Mouse (Mus musculus) gastrocnemius, postnatal 25 days (tissue): ENCODE measurements around the gene Cdk15. TPM values are rescaled to one million over a fixed set of nuclear protein-coding genes. Genes with fewer than 3 reads are reported as not detected.
A peak's percentile ranks its signal among the peaks of the same experiment; 100 is the strongest.

Experiments used
- DNase-seq: peaks from one replicate; pipeline ENCODE4 v3.0.0; 2022
- long read RNA-seq, 2 experiments: library from polyadenylated mRNA; stranded (forward); transcript quantifications; one replicate each; pipeline ENCODE4 v2.0.0; 2021
- total RNA-seq, 2 experiments: library from RNA; stranded (reverse); gene quantifications; 1 replicate in 1 of 2; 2 replicates in 1 of 2; pipeline ENCODE4 v1.2.3; 2021

Gene Cdk15
- under 1 TPM in 1 of 2 experiments, not detected in 1; 0.20 TPM for total RNA-seq
- long read RNA-seq, experiment 1, result 0 reads
- long read RNA-seq, experiment 2, partial matches to known transcripts, result 0 of 1 reads
- long read RNA-seq, experiment 2, other reads (novel, unspliced or antisense), result 1 of 1 reads

DNA sequence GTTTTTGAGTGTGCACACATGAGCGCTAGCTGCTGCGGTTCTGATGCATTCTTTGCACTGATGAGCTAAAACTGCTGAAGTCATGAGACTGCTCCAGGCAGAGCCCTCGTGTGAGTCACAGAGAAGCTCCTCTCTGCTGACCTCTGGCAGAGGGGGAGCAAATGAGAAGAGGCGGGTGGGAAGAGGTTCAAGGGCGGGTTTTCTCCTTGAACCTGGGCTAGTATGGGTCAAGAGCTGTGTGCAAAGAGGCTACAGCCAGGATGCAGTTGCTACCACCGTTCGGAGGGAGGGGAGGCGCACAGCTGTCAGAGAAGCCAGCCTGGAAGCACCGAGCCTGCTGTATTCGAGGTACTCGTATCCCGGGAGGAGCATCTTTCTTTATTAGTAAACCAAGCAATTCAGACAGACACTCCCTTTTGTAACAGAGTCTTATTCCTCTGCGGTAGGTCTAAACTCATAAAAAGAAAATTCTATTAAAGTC lies at the start of gene Cdk15:
Gene Cdk15 (plus strand): TSS at position 156 of the 481 bp plus-strand sequence.
- DNase-seq, result no peak

DNA sequence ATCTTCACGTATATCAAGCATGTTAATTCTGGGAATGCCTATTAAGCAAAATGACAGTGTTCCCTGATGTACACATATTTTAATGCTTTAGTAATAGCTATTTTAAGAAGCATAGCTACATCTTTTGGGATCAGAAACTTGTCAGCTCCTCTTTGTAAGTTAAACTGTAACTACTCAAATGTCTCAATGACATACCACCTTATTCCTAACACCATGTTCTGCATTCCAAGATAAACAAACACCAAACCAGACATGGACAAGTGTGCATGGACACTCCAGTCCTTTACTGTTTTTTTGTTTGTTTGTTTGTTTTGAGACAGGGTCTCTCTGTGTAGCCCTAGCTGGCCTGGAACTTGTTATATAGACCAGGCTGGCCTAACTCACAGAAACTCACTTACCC lies 48.4 kb upstream of the Cdk15 start:
- no peak for DNase-seq

DNA sequence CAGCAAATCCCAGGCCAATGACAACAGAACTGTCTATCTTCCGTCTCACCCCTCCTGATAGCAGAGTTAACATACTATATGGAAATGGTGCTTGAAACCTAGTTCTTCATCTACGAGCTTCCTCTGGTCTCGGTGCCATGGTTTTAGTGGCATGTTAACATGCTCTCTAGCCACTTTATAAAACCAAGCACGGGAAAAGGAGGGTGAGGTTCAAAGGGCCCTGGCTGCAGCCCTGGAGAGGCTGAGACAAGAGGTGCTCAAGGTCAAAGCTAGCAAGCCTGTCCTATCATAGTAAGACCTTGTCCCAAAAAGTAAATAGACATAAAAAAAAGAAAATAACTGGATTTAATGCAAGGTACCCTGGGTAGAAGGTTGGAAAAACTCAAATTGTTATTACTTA lies 45.1 kb upstream of the Cdk15 start:
- DNase-seq, result no peak

DNA sequence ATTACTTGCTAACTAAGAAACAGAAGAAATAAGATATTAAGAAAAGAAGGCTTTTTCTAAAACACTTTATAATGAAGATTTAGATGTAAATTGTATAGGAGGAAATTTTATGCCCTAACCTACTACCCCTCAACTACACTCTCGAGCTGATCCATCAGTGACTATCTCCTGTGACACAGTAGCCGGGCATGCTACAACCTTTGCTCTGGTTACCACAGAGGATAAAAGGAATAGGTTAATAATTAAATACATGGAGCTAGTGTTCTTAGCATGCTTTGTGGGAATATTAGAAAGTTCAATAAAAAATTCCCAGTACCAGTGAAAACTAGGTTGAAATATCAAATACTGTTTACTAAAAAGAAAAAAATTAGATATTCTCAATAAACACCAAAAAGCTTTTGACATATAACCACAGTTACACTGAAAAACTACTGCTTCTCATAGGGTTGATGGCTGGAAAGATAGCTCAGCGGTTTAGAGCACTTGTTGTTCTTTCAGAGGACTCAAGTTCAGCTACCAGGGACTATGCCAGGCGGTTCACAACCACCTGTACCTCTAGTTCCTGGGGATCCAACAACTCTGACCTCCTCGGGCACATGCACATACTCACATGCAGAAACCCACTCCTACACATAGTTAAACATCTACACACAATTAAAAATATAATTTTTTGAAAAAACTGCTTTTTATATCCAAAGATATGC lies 44.5 kb upstream of the Cdk15 start:
- no peak for DNase-seq

DNA sequence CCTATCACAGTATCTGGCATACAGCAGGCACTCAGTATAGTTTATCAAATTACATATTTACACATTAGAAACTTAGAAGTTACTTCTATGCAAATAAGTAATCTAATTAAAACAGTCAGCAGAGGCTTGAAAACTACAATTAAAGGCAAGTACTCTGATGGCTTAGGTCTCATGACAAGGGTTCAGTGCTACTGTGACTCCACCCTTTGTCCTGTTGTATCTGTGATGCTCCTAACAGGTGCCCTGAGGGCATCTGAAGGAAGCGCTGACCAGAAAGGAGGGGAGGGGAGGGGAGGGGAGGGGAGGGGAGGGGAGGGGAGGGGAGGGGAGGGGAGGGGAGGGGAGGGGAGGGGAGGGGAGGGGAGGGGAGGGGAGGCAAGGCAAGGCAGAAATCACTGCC lies 43.8 kb upstream of the Cdk15 start:
- no peak for DNase-seq

DNA sequence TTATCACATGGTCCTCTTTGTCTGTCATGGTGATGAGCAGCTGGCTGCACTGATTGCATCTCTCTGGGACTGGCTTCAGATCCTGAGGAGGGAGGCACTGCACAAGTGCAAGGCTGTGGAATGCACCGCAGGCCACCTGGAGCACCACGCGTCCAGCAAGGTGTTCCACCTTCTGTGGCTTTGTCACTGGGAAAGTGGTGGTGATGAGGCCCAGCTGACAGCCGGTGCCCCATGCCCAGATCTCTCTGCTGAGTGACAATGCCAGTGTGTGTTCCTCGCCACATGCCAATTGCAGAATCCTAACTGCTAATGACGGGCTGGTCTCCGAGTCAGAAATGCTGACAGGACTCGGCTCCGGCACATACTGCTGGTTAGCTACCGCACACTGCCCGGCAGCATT lies 41.3 kb upstream of the Cdk15 start:
- DNase-seq, result no peak

DNA sequence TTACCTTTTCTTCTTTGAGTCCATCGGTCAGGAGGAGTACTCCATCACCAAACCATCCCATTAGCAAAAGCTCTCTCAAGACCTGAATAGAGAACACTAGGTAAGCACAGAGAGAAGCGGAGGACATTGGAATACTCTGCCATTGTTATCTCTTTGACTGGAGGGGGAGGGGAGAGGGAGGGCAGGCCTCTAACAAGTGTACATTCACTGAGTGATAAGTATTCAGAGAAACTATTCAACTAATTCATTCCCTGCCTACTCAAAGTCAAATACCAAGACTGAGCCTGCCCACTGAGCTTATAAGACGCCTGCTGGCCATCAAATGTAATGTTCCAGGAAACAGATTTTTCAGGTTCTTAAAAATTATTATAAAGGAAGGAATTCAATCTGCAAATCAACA lies 36.3 kb upstream of the Cdk15 start:
- no peak for DNase-seq

DNA sequence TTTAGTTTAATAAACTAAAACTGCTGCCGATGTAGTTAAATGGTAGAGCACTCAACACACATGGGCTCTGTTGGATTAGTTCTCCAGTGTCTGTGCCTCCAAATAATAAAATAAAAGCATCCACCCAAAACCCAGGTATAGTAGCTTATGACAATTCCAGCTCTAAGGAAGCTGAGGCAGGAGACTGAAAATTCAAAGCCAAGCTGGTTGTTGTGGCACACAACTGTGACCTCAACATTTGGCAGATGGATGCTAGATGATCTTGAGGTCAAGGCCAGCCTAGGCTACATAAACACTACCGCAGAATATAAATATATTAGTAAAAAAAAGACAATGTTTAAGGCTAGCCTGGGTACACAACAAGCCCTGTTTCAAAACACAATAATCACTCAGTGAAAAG lies 35.1 kb upstream of the Cdk15 start:
- no peak for DNase-seq

DNA sequence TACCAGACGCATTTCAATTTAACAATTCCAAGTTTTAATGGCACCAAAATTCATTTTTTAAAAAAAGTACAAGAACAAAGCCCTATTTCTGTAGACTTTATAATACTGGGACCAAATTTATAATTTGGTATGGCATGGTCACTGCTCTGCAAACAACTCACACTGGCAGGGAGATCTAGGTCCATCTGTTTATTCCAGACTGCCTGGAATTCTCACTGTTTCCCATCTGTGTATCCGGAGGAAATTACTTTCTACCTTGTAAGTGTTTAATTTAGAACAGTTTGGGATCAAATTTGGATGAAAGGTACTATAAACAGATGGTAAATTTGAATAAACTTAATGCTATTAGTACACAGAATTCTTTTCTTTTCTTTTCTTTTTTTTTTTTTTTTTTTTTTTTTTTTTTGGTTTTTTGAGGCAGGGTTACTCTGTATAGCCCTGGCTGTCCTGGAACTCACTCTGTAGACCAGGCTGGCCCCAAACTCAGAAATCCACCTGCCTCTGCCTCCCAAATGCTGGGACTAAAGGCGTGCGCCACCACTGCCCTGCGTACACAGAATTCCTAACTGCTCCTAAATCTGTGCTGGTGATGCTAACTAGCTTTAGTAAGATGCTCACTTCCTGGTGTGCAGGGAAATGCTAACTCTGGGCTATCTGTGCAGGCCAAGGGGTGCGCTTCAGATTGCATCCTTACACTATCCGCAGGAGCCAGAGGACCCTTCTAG lies 34.4 kb upstream of the Cdk15 start:
- DNase-seq, result no peak

DNA sequence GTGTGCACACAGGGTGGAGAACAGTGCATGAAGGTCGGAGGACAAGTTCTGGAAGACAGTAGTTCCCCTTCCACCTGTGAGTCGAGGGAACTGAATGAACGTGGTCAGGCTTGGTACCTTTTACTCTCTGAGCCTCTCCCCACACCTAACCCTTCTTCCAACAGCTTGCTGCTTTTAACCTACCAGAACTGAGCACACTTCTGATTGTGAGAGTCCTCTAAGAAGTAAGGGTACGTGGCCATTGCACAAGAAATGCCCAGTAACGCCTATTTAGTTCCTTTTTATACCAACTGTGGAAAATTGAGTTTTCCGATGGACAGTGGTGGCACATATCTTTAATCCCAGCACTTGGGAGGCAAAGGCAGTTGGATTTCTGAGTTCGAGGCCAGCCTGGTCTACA lies 28.2 kb upstream of the Cdk15 start:
- DNase-seq, result no peak

DNA sequence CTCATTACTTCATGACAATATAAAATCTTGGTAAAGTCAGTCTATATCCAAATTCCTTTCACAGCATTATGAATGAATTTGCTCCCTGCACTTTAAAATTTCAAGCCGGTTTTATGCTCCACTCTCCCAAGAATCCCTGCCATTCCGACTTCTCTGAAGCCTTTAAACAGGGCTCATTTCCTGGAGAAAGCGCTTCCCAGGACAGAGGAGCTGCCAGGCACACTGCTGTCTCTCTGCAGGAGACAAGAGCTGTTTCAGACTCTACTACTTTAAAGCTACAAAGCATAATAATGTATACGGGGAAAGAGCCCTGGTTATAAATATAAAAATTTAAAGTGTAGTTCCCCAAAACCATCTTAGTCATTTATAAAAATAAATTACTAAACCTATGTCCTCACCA lies 27.5 kb upstream of the Cdk15 start:
- no peak for DNase-seq

DNA sequence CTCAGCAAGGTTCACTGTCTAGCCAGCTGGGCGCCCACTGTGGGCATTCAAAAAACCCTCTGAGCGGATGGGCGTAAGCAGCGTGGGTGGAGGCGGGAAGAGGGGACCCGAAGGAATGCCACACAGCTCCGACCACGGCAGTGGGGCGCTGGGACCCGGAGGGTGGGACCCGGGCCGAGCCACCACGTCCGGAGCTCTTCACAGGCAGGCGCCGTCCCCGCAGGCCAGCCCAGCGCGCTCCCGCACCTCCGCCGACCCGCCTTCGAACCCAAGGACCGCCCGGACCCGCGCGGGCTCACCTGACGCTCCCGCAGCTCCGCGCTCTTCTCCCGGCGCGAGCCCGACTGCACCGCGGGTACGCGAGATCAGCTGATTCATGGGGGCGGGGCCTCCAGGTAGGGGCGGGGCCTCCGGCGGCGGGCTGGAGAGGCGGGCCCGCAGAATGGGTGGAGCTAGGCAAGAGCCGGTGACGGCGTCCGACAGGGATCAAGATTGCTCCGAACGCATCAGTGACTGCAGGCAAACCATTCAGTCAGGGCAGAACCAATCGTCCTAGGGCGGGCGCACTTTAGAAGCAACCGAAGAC lies 19.8 kb upstream of the Cdk15 start, which contains the start of gene Als2:
Gene Als2 (minus strand): TSS at position 376 of the 586 bp plus-strand sequence.
- DNase-seq, result peak; percentile 97

DNA sequence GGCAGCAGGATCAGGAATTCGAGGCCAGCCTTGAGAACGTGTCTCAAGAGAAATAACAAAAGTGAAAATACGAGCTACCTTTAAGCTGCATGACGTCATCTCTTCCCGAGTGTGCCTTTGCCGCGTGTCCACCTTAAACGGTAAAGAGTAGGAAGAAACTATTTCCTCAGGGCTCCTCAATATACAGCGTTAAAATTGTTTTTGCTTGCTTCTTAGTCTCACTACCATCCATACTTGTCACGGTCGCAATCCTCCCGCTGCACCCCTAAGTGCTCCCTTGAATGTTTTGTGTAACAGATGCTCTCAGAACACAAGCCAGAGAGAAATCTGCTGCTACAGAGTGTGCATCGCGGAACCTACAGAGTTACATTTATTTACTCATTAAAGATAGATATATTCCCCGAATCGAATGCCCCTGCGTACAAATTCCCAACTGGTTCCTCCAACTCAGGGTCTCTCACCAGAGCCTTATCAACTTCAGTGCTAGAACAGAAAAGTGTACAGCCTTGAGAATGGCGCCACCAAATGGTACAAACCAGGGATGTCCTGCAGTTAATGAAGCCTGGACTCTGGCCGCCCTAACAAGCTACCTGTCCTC lies 19.0 kb upstream of the Cdk15 start:
- DNase-seq, result peak; percentile 45

DNA sequence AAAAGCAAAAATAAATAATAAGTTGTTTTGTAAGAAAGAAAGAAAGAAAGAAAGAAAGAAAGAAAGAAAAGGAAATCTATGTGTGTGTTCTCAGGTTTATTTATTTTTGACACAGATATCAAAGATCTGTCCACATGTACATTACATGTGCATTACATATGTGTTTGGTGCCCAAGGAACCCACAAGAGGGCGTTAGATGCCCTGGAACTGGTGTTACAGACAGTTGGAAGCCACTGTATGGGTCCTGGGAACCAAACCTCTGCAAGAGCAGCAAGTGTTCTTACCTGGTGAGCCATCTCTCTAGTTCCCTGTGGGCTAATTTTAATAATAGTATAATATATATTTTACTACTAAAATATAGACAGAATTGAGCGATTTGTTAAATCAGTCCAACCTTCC lies 12.9 kb upstream of the Cdk15 start:
- no peak for DNase-seq

DNA sequence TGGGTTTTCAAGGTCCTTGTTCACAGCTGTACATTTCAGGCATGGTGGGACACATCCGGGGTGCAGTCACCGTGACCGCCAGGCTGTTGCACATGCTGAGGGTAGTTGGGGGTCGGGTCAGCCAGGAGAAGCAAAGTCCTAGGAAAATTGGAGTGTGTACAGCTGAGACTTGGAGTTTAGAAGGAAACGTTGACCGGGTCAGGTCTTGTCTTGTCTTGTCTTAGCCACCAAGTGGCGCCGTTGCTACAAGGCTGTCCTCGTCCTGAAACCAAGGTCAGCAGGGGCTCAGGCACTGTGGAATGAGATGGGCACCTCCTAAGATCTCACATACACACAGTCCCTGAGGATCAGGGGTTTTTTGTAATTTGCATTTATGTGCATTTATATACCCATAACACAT lies 9.1 kb upstream of the Cdk15 start:
- peak; percentile 21 for DNase-seq

DNA sequence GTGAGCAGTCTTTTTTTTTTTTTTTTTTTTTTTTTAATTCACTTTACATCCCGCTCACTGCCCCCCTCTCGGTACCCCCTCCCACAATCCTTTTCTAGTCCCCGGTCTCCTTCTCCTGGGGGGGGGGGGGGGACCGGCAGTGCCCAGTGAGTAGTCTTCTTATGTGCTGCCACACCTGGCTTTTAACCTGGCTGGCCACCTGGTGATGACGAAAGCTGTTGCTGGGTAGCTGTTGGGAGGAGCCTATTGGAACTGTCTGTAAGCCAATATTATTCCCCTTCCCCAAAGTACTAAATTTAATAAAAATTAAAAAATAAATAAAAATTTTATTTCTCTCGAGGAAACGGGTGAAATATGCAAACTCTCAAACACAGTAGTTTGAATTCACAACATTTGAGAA lies 3.9 kb upstream of the Cdk15 start:
- DNase-seq, result no peak

DNA sequence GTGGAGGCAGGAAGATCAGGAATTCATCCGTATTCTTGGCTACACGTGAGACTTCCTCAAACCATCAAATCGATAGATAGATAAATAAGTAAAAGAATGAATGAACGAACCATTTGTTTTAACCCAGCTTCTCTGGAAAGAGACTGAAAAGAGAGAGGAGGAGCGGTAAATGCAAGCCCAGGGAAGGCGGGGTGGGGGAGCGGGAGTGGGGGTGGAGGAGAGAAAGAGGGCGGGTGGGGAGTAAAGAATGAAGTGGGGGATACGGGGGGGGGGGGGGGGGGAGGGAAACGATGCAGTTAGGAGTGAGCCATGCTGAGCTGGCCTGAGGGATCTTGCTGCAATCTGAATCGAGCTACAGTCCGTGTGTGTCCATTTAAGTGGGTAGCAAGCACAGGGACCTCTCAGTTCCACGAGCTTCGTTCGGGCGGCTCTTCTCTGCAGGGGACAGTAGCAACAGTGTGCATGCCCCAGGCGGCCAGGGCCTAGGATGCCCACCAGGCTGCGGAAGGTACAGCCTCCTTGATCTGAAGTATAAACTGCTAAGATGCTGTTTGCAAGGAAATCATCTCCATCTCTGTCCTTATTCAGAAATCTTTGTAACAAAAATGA lies 3.3 kb upstream of the Cdk15 start:
- no peak for DNase-seq

DNA sequence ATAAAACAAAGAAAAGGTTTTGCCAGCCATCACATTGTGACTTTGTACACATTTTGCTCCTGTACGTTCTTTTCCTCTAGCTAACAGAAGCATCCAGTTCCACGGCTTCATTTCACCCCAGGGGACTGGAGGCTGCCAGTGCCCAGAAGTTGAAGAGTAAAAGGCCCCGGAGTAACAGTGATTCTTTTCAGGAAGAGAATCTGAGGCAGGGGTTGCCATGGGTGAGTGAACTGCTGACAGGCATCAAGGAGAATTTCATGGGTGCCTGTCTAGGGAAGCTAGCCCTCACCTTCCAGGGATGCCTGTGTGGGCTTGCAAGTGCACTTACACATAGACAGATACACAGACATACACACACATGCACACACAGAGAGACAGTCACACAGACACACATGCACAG lies 1.0 kb downstream of the Cdk15 start:
- no peak for DNase-seq

DNA sequence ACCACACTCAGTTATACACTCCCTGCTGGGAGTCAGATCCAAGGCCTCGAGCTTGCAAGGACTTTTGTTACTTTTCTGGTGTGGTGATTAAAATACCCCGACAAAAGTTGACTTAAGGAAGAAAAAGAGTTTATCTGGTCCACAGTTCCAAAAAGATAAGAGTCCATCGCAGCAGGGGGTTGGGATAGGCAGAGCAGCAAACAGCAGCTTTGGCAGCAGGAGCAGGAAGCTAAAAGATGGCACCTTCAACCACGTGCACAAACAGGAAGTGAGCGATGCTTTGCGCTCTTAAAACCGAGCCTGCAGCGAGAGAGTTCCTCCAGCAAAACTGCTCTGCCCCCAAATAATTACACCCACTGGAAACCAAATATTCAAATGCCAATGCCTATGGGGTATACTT lies 12.2 kb downstream of the Cdk15 start:
- DNase-seq, result no peak

DNA sequence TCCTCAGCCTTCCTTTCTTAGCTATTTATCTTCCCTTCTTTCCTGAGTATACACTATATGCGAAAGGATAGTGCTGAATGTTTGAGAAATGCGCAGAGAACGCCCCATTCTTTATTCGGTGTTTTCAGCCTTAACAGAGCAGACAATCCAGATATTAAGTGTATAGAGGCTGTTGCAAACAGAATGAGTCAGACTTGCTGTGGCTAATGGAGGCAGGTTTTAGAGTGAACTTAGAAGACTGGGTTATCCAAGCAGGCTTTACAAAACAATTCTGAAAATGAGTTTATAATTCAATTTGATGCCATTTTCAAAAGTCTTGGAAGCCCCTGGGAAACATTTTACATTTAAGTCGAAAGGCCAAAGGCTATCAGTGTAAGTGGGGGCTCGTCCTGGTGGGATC lies 12.8 kb downstream of the Cdk15 start:
- no peak for DNase-seq

DNA sequence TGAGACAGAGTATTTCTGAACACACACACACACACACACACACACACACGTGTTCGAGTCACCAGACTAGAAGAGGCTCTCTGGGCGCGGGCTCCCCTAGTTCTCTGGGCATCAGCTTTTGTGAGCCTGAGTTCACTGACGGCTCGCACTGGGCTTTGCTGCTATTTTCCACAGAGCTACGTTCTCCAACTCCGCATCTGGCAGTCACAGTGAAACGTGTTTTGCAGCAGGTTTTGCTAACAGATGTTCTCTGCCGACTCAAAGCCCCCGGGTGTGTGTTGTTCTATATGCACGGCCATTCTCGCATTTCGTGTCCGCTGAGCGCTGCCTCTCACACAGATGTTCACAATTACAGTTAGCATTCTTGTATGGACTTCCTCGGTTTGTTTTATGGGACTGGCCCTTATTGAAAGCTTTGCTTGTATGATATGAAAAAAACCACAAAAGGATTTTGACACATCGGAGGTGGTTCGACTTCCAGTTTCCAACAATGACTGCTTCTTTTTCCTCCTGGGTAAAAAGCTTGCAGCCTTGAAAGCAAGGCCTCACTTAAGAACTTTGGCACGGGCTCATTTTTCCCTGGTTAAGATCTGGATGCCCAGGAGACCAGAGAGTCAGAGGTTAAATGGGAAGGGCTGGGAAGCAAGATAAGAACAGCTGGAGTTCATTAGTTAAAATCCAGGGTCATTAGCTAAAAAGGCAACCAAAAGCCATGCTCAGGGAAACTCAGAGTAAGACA lies 13.4 kb downstream of the Cdk15 start:
- no peak for DNase-seq

DNA sequence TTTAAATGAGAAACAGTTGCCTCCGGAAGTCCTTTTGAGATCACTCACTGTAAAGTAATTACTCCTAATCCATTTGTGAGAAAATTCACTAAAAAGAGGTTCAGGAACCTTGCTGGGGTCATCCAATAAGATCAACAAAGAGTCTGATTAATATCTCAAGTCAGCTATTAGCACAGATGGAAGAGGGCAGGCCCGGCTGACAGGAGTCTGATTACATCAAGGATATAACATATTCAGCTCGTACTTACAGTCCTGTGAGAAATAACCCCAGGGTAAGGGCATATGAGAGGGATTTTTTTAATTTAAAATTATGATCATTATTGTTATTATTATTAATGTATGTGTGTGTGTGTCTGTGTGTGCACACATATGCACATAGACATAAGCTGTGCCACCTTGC lies 15.5 kb downstream of the Cdk15 start:
- DNase-seq, result no peak
